8 mouse cellular contexts compared by ENCODE assay signal in the genomic region with DNA sequence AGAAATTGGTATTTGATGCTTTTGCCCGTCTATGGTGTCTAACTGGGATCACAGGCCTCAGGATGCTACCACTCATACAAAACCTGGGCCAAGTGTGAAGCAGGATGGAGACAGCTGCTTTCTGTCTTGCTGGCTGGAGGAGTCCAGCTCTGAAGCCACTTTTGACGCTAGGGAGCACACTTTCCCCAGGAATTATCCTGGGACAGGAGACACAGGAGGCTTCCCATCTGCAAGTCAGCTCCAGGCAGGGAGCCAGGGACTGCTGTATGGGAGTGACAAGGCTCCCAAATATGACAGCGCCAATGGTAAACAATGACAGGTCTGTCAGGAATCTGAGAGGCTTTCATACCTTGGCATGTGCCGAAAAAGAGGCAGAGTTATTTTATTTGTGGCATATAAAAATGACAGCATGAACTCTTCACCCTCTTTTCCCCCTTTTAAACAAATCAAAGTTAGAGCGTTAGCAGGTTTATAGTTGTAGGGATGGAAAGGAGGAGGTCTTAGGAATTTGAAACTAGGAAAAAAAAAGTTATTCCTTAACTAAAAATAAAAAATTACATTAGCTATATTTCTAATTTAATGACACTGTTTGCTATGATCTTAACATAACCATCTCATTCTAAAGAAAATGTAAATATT.
A peak's percentile ranks its signal among the peaks of the same experiment; 100 is the strongest.
DNase-seq lines count a peak whose midpoint lies in the region; ATAC-seq and TF ChIP-seq lines count a peak whose summit lies in the region.

No protein-coding gene starts in this region.

- WGBS in lung, embryonic 14.5 days, result 11% methylated on average over 5 of the region's 5 CpGs
- WGBS in lung, adult 2 months, result 12% methylated on average over 5 of the region's 5 CpGs
- WGBS in hindbrain, embryonic 12.5 days, result 36% methylated on average over 5 of the region's 5 CpGs
- 42% methylated on average over 5 of the region's 5 CpGs for WGBS in midbrain, embryonic 14.5 days

- no peaks in the 10 kb centered on the region for H3K4me1 ChIP-seq in lung, embryonic 14.5 days (ENCODE audit: insufficient read depth)
- no peaks in the 10 kb centered on the region for H3K4me1 ChIP-seq in lung, adult 2 months (ENCODE audit: control insufficient read depth, insufficient read depth, low read length)
- no peaks in the 10 kb centered on the region for H3K4me1 ChIP-seq in embryonic fibroblast, embryonic 13.5 days (ENCODE audit: control insufficient read depth, insufficient read depth, low read length)
- H3K4me1 ChIP-seq in hindbrain, embryonic 12.5 days, result no peaks in the 10 kb centered on the region
- H3K4me1 ChIP-seq in midbrain, embryonic 14.5 days (ENCODE audit: control insufficient read depth, insufficient read depth, low read length), result no peaks in the 10 kb centered on the region

- H3K27me3 ChIP-seq in lung, embryonic 14.5 days (ENCODE audit: insufficient read depth, low read length), result no peaks in the 10 kb centered on the region
- no peaks in the 10 kb centered on the region for H3K27me3 ChIP-seq in hindbrain, embryonic 12.5 days
- no peaks in the 10 kb centered on the region for H3K27me3 ChIP-seq in midbrain, embryonic 14.5 days (ENCODE audit: control insufficient read depth, insufficient read depth, low read length)

- H3K27ac ChIP-seq in lung, embryonic 14.5 days (ENCODE audit: low read depth), result no peak overlapping the region
- H3K27ac ChIP-seq in embryonic fibroblast, embryonic 13.5 days (ENCODE audit: insufficient read depth, low read length), result no peak overlapping the region
- H3K27ac ChIP-seq in hindbrain, embryonic 12.5 days, result no peak overlapping the region
- H3K27ac ChIP-seq in midbrain, embryonic 14.5 days (replicated peaks; ENCODE audit: low read depth, low read length), result no peak overlapping the region

- H3K36me3 ChIP-seq in lung, embryonic 14.5 days (ENCODE audit: insufficient read depth), result no peaks in the 10 kb centered on the region
- H3K36me3 ChIP-seq in hindbrain, embryonic 12.5 days, result no peaks in the 10 kb centered on the region
- no peaks in the 10 kb centered on the region for H3K36me3 ChIP-seq in midbrain, embryonic 14.5 days (ENCODE audit: control insufficient read depth, insufficient read depth, low read length)

- peak; percentile 94 for DNase-seq in lung, embryonic 14.5 days
- no peak for DNase-seq in lung, adult 2 months
- peak; percentile 26 to 49 for DNase-seq in layer of hippocampus, postnatal 25 days (ENCODE audit: extremely low spot score in 1 of 2, low spot score in 1 of 2)
- DNase-seq in midbrain, embryonic 14.5 days, result peak; percentile 74
- peak; percentile 63 for DNase-seq in testis, postnatal 10 days (ENCODE audit: low spot score)
- DNase-seq in natural killer cell, adult 2 months (ENCODE audit: low spot score in 2 of 2), result no peak

- no peak for TF ChIP-seq POLR2A in lung, adult 2 months (IDR thresholded peaks at IDR 0.05; ENCODE audit: borderline replicate concordance, extremely low read depth, low read depth, low read length)
- TF ChIP-seq POLR2A in embryonic fibroblast, embryonic 13.5 days (IDR thresholded peaks at IDR 0.05; ENCODE audit: low read depth, low read length), result no peak

- H3K9me3 ChIP-seq in lung, embryonic 14.5 days (ENCODE audit: low read depth, low read length), result no peaks in the 10 kb centered on the region
- H3K9me3 ChIP-seq in hindbrain, embryonic 12.5 days (replicated peaks), result no peaks in the 10 kb centered on the region
- H3K9me3 ChIP-seq in midbrain, embryonic 14.5 days (ENCODE audit: control insufficient read depth, low read length), result no peaks in the 10 kb centered on the region

- peak; percentile 99 for ATAC-seq in lung, embryonic 14.5 days (ENCODE audit: insufficient read depth)
- ATAC-seq in hindbrain, embryonic 12.5 days (ENCODE audit: low FRiP score), result peak; percentile 69; the same call in 1 of the 2 replicates
- ATAC-seq in midbrain, embryonic 14.5 days (ENCODE audit: low FRiP score, low TSS enrichment), result peak; percentile 20; the same call in 1 of the 2 replicates

- no peak overlapping the region for H3K9ac ChIP-seq in lung, embryonic 14.5 days
- H3K9ac ChIP-seq in hindbrain, embryonic 12.5 days, result no peak overlapping the region
- H3K9ac ChIP-seq in midbrain, embryonic 14.5 days (replicated peaks; ENCODE audit: low read length), result no peak overlapping the region

- 0 out of 2 replicates have a peak overlapping the region, but pooled peaks have one; percentile 20 for H3K4me2 ChIP-seq in lung, embryonic 14.5 days
- H3K4me2 ChIP-seq in hindbrain, embryonic 12.5 days (replicated peaks), result no peak overlapping the region
- no peak overlapping the region for H3K4me2 ChIP-seq in midbrain, embryonic 14.5 days (ENCODE audit: low read length)

- H3K4me3 ChIP-seq in lung, embryonic 14.5 days (ENCODE audit: low read depth, low read length), result no peak overlapping the region
- H3K4me3 ChIP-seq in lung, adult 2 months (replicated peaks; ENCODE audit: extremely low read depth, low read depth, low read length), result no peak overlapping the region
- H3K4me3 ChIP-seq in embryonic fibroblast, embryonic 13.5 days (ENCODE audit: insufficient read depth, low read length), result no peak overlapping the region
- no peak overlapping the region for H3K4me3 ChIP-seq in hindbrain, embryonic 12.5 days
- no peak overlapping the region for H3K4me3 ChIP-seq in midbrain, embryonic 14.5 days (replicated peaks; ENCODE audit: low read depth, low read length)

- peak; percentile 72 for TF ChIP-seq CTCF in lung, embryonic 14.5 days (IDR thresholded peaks at IDR 0.05; ENCODE audit: low read depth)
- TF ChIP-seq CTCF in lung, adult 2 months (IDR thresholded peaks at IDR 0.05; ENCODE audit: insufficient read depth, low read length), result no peak
- 0 out of 2 replicates have a peak, but pooled peaks have one; percentile 20 for TF ChIP-seq CTCF in embryonic fibroblast, embryonic 13.5 days (IDR thresholded peaks at IDR 0.05; ENCODE audit: borderline replicate concordance, insufficient read depth, low read length)

Comparison
In these comparisons a context has a peak if more than half of its experiments do, and no peak if none do; other contexts are left out.
1. DNase-seq: peak in lung, embryonic 14.5 days (single experiment), layer of hippocampus, postnatal 25 days (2 of 2), midbrain, embryonic 14.5 days (single experiment) and testis, postnatal 10 days (single experiment); none in lung, adult 2 months (single experiment) and natural killer cell, adult 2 months (0 of 2).
2. ATAC-seq: peak in every context shown above with its lines; median percentile 99 in lung, embryonic 14.5 days; 69 in hindbrain, embryonic 12.5 days; 20 in midbrain, embryonic 14.5 days.